Mouse (Mus musculus) liver, adult 2 months (tissue): ENCODE data around the gene Parp16. TPM values are rescaled to one million over a fixed set of nuclear protein-coding genes. Genes with fewer than 3 reads are reported as not detected.

Source experiments
- DNase-seq: peaks from one replicate; pipeline ENCODE4 v3.0.0-alpha.2; 2011; ENCODE audit warnings: low read depth, low spot score; ENCODE audit errors: extremely low read depth
- H3K27ac ChIP-seq: fragments of 200-500 bp; replicated peaks from 2 replicates; pipeline ENCODE4 v1.5.1; 2012; ENCODE audit warnings: low read depth, mild to moderate bottlenecking, control low read depth, inconsistent platforms, low read length; ENCODE audit not compliant: insufficient read depth
- H3K27me3 ChIP-seq: fragments of 200-500 bp; 2 replicates; pipeline ENCODE4 v1.6.1; 2012; ENCODE audit warnings: mild to moderate bottlenecking, moderate library complexity, low read length, inconsistent platforms; ENCODE audit not compliant: control insufficient read depth, insufficient read depth
- H3K36me3 ChIP-seq: fragments of 200-500 bp; 2 replicates; pipeline ENCODE4 v1.6.1; 2012; ENCODE audit warnings: low read length, inconsistent platforms; ENCODE audit not compliant: control insufficient read depth, insufficient read depth
- H3K4me1 ChIP-seq: fragments of 200-500 bp; 2 replicates; pipeline ENCODE4 v1.6.1; 2011; ENCODE audit warnings: low read length; ENCODE audit not compliant: control insufficient read depth, insufficient read depth
- H3K4me3 ChIP-seq: fragments of 200-500 bp; 2 replicates; pipeline ENCODE4 v1.5.1; 2011; ENCODE audit warnings: low read depth, mild to moderate bottlenecking, control low read depth, low read length, moderate library complexity; ENCODE audit not compliant: insufficient read depth
- H3K79me2 ChIP-seq: fragments of 200-500 bp; 2 replicates; pipeline ENCODE4 v1.6.1; 2012; ENCODE audit warnings: inconsistent platforms, mild to moderate bottlenecking, low read length, moderate library complexity; ENCODE audit not compliant: control insufficient read depth, insufficient read depth
- H3K9ac ChIP-seq: fragments of 200-500 bp; 2 replicates; pipeline ENCODE4 v1.6.1; 2012; ENCODE audit warnings: low read depth, mild to moderate bottlenecking, control low read depth, inconsistent platforms, low read length
- CTCF ChIP-seq: fragments of 200-500 bp; IDR thresholded peaks from 2 replicates; pipeline ENCODE4 v1.5.1; 2011; ENCODE audit warnings: low read depth, low read length, control low read depth
- POLR2A ChIP-seq: fragments of 200-500 bp; IDR thresholded peaks from 2 replicates; pipeline ENCODE4 v1.6.1; 2011; ENCODE audit warnings: low read length, control low read depth; ENCODE audit not compliant: insufficient read depth; ENCODE audit errors: extremely low read depth
- WGBS: fragments of 180-500 bp; shearing (Covaris S2); methylation state at CpG from one replicate; pipeline ENCODE4 v1.1.7; 2018; 5-methylcytosine and 5-hydroxymethylcytosine counted together
- polyA plus RNA-seq: library from polyadenylated mRNA; depleted of rRNA; stranded (reverse); fragments of >200 nt; gene quantifications from 2 replicates; pipeline ENCODE4 v1.2.3, GENCODE M21; 2012
- total RNA-seq: library from RNA; depleted of rRNA; stranded (reverse); fragments of >200 nt; gene quantifications from 2 replicates; pipeline ENCODE4 v1.2.3, GENCODE M21; 2014

Parp16 gene
- total and polyA plus RNA-seq, 2 experiments, result 11.4 to 12.6 TPM

DNA sequence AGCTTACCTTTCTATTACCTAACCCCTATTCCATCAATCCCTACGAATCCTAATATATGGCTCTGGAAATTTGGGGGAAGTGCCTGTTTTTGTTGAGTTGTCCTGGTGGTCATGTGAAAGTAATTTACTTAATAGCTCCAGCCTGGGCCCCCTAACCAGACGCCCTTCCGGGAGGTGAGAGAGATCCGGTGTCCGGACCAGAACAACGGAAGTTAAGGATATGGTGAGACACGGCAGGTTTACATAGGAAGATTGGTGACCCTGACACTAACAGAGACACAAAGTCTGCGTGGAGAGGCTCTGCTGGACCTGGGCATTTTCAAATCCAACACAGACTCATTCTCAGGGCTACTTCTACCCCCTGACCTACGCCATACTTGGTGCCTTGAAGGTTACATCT, 28.8 kb upstream of the Parp16 start:
- Histone ChIP-seq H3K9ac (no peak overlapping the region), H3K4me3 (no peak overlapping the region), H3K27me3 (peaks cover 6% of the 10 kb centered on the region; the same call in 1 of the 2 replicates), H3K27ac (no peak overlapping the region), H3K79me2 (no peaks in the 10 kb centered on the region), H3K4me1 (peaks cover 3% of the 10 kb centered on the region; the same call in 1 of the 2 replicates), H3K36me3 (no peaks in the 10 kb centered on the region)
- WGBS, result 73% methylated on average over 9 of the region's 9 CpGs
- no peak for DNase-seq
- TF ChIP-seq POLR2A, result no peak

DNA sequence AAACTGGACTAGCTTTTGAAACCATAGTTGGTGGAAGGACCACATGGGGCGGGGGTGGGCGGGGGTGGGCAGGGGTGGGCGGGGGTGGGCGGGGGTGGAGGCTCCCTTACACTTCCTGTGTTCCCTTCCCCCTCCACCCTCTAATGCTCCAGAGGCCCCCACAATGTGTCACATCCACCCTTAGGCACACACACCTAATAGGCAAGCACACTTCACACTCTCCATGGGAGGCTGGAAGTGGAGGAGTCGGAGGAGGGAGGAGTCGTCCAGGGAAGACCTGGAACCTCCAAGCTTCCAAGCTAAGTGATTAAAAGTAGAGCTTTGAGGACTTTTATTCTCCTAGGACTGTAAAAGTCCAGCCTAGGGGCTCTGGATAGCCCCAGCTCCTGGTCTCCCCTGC, 26.6 kb upstream of the Parp16 start:
- H3K9ac ChIP-seq, result no peak overlapping the region
- H3K27me3 ChIP-seq, result no peaks in the 10 kb centered on the region
- no peak for DNase-seq
- H3K36me3 ChIP-seq, result no peaks in the 10 kb centered on the region
- H3K4me1 ChIP-seq, result no peaks in the 10 kb centered on the region
- H3K27ac ChIP-seq, result no peak overlapping the region
- TF ChIP-seq CTCF, result no peak
- no peak for TF ChIP-seq POLR2A
- no peak overlapping the region for H3K4me3 ChIP-seq
- 59% methylated on average over 6 of the region's 6 CpGs for WGBS
- H3K79me2 ChIP-seq, result no peaks in the 10 kb centered on the region

DNA sequence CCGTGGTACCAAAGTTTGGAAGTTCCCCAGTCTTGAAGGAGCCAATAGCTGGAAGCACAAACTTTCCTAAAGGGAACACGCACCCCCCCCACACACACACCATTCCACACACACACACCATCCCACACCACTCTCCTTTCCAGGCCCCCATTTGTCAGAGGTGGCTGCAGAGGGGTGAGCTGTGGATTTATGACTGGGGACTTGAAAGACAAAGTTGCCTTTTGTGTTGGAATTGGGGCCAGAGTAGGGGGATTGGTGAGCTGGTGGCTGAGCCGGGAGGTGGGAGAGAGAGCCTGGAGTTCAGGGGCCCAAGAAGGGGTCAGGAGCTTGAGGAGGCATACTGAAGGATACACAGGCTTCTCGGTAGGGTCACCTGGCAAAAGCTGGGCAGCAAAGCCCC, 26.2 kb upstream of the Parp16 start:
- 86% methylated on average over 4 of the region's 4 CpGs for WGBS
- no peaks in the 10 kb centered on the region for H3K36me3 ChIP-seq
- no peak overlapping the region for H3K4me3 ChIP-seq
- H3K27ac ChIP-seq, result no peak overlapping the region
- H3K27me3 ChIP-seq, result no peaks in the 10 kb centered on the region
- DNase-seq, result no peak
- no peaks in the 10 kb centered on the region for H3K79me2 ChIP-seq
- TF ChIP-seq POLR2A (no peak), CTCF (no peak)
- H3K9ac ChIP-seq, result no peak overlapping the region
- no peaks in the 10 kb centered on the region for H3K4me1 ChIP-seq

DNA sequence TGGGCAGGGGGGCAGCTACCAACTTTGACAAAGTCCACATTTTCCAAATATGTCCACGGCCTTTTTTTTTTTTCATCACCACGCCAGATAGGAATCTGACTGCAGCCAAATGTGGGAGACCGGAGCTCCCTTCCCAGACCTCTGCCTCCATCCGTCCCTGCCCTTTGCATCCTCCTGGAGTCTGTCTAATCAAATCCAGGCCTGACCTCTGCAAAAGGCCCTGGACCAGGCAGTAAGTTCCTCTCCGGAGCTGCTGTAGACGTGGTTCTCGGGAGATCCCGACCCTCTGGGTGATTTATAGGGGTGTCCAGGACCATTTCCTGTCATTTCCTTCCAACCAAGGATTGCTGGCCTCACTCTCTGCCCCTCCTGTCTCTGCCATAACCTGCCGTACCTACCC, 22.5 kb upstream of the Parp16 start:
- no peak for TF ChIP-seq CTCF
- TF ChIP-seq POLR2A, result no peak
- Histone ChIP-seq H3K4me1 (no peaks in the 10 kb centered on the region), H3K79me2 (no peaks in the 10 kb centered on the region), H3K4me3 (no peak overlapping the region), H3K9ac (no peak overlapping the region), H3K36me3 (no peaks in the 10 kb centered on the region), H3K27me3 (no peaks in the 10 kb centered on the region; the same call in 1 of the 2 replicates), H3K27ac (no peak overlapping the region)
- 73% methylated on average over 9 of the region's 9 CpGs for WGBS
- DNase-seq, result no peak

DNA sequence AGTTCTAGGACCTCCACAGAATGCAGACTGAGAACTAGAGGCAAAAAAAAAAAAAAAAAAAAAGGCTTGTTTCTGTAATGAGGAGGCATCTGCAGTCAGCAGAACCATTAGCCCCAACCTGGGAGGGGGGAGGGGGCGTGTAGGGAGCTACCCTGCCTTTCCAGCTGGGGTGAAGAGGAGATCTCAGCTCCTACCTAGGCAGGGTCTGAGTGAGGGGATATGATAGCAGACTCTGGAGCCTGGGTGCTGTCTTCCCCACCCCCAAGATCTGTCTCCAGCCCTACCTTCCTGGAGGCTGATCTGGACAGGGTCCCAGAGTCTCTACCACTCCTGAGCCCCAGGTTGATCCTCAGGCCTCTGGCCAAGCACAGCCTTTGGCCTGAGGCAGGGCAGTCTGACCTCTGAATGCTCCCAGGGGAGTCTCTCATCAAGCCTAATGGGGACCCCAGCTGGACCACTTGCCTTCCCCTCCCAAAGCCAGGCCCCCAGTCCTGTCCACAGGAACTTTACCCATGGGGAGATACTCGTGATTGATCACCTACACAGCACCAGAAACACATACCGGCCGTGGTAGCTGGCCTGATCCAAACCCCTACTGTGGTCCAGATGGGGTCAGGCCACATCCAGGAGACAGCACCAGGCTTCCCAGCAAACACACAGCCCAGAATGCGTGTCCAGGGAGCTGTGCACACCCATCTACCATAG, 19.8 kb upstream of the Parp16 start:
- no peak for DNase-seq
- H3K27me3 ChIP-seq, result no peaks in the 10 kb centered on the region; the same call in none of the 2 replicates
- H3K4me1 ChIP-seq, result no peaks in the 10 kb centered on the region
- no peaks in the 10 kb centered on the region for H3K79me2 ChIP-seq
- WGBS, result 81% methylated on average over 5 of the region's 5 CpGs
- H3K27ac ChIP-seq, result no peak overlapping the region
- no peaks in the 10 kb centered on the region for H3K36me3 ChIP-seq
- H3K9ac ChIP-seq, result no peak overlapping the region
- TF ChIP-seq POLR2A (no peak), CTCF (no peak)
- no peak overlapping the region for H3K4me3 ChIP-seq

DNA sequence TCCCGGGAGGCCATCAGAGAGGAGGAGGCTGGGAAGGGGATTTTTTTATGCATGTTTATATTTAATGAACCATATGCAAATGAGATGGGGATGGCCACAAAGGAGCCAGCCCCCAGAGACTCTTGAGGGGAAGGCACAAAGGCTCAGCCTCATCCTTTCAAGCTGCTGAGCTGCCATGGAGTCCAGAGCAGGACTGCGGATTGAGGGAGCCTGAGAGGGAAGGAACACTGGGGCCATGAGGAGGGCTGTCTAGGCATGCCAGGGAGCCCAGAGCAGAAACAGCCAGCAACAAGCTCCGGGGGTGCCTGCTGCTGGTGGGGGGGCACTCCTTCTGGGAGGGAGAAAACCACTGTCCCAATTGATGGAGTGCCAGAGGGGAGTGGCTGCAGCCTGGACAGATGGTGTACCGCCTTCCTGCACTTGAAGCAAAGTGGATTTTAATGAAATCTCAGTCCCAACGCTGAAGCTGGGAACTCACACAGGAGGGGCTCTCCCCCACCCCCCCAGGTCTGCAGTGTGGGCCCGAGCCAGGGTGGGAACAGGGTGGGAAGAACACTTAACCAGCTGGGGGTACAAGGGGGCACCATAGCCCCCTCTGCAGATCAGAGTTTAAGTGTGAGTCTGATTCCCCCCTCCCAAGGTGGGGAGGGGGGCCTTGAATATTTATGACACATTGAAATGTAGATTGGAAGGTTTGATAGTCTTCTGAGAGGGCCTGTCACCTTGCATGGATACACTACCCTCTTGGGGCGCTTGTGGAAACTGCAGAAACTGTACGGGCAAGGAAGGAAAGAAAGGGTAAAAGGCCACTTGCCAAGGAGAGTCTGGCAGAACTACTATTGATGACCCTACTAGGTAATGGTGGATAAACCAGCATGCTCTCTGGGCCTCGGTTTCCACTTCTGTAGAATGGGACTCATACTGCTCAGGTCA, 18.9 kb upstream of the Parp16 start:
- Histone ChIP-seq H3K4me3 (no peak overlapping the region), H3K27ac (no peak overlapping the region), H3K36me3 (no peaks in the 10 kb centered on the region), H3K79me2 (no peaks in the 10 kb centered on the region), H3K27me3 (no peaks in the 10 kb centered on the region; the same call in none of the 2 replicates), H3K4me1 (no peaks in the 10 kb centered on the region), H3K9ac (no peak overlapping the region)
- no peak for DNase-seq
- TF ChIP-seq POLR2A, result no peak
- TF ChIP-seq CTCF, result no peak
- WGBS, result 65% methylated on average over 9 of the region's 9 CpGs
